Mouse (Mus musculus) heart, postnatal 0 days (tissue): Measurements from ENCODE around the gene Gtsf1l. TPM values are rescaled to one million over a fixed set of nuclear protein-coding genes. Genes with fewer than 3 reads are reported as not detected.

ENCODE experiments used
- ATAC-seq: fragments of 200-750 bp; cut with Nextera tagmentation; 2 replicates; pipeline ENCODE4 v1.8.0; 2017; ENCODE audit warnings: low read depth, moderate number of reproducible peaks, moderate library complexity; ENCODE audit not compliant: insufficient read depth
- DNase-seq: peaks from one replicate; pipeline ENCODE4 v3.0.0-alpha.2; 2016; ENCODE audit warnings: low spot score
- H3K27ac ChIP-seq: fragments of 300-500 bp; sonication (generic); 2 replicates; pipeline ENCODE4 v1.5.1; 2014; ENCODE audit warnings: low read depth, mild to moderate bottlenecking
- H3K27me3 ChIP-seq: fragments of 300-500 bp; sonication (generic); 2 replicates; pipeline ENCODE4 v1.6.1; 2014; ENCODE audit warnings: low read length, mixed read lengths; ENCODE audit not compliant: control insufficient read depth, insufficient read depth
- H3K36me3 ChIP-seq: fragments of 300-500 bp; sonication (generic); replicated peaks from 2 replicates; pipeline ENCODE4 v1.6.1; 2014; ENCODE audit warnings: low read length, mixed read lengths; ENCODE audit not compliant: control insufficient read depth, insufficient read depth
- H3K4me1 ChIP-seq: fragments of 300-500 bp; sonication (generic); 2 replicates; pipeline ENCODE4 v1.6.1; 2014; ENCODE audit warnings: antibody characterized with exemption; ENCODE audit not compliant: control insufficient read depth, insufficient read depth
- H3K4me2 ChIP-seq: fragments of 300-500 bp; sonication (generic); 2 replicates; pipeline ENCODE4 v1.6.1; 2014; ENCODE audit warnings: low read depth, mild to moderate bottlenecking, low read length, moderate library complexity
- H3K4me3 ChIP-seq: fragments of 300-500 bp; sonication (generic); 2 replicates; pipeline ENCODE4 v1.5.1; 2014; ENCODE audit warnings: low read depth, low read length
- H3K9ac ChIP-seq: fragments of 300-500 bp; sonication (generic); replicated peaks from 2 replicates; pipeline ENCODE4 v1.6.1; 2014; ENCODE audit warnings: low read depth, low read length, mixed read lengths
- H3K9me3 ChIP-seq: fragments of 300-500 bp; sonication (generic); replicated peaks from 2 replicates; pipeline ENCODE4 v1.6.1; 2016; ENCODE audit warnings: low read length; ENCODE audit not compliant: control insufficient read depth
- CTCF ChIP-seq: IDR thresholded peaks from 2 replicates; pipeline ENCODE4 v1.5.1; 2016; ENCODE audit warnings: antibody characterized with exemption, control low read depth, low read depth
- EP300 ChIP-seq: IDR thresholded peaks from 2 replicates; pipeline ENCODE4 v1.6.1; 2016; ENCODE audit warnings: antibody characterized with exemption, low read depth
- WGBS: fragments of 180-500 bp; shearing (Covaris S2); extraction: QIAGEN DNeasy Blood & Tissue Kit; methylation state at CpG from one replicate; pipeline ENCODE4 v1.1.7; 2014; 5-methylcytosine and 5-hydroxymethylcytosine counted together
- polyA plus RNA-seq: library from polyadenylated mRNA; unstranded; fragments of >200 nt; fragmentation: Nextera tagmentation; extraction: Ambion mirVana; gene quantifications from 2 replicates; pipeline ENCODE4 v1.2.1, GENCODE M21; 2015
- total RNA-seq: library from RNA; depleted of rRNA; stranded (reverse); fragments of >200 nt; gene quantifications from 2 replicates; pipeline ENCODE4 v1.2.3, GENCODE M21; 2014; ENCODE audit warnings: low replicate concordance

Gene Gtsf1l
- total and polyA plus RNA-seq, 2 experiments from 2014 or later: not detected

GRCm38 (mm10) chr2:163100551-163100950, 12.9 kb upstream of the Gtsf1l start:
- Histone ChIP-seq H3K4me1 (0 out of 2 replicates have a peak, but pooled peaks cover 3% of the 10 kb centered on the region), H3K9me3 (no peaks in the 10 kb centered on the region), H3K9ac (no peak overlapping the region), H3K27ac (no peak overlapping the region), H3K36me3 (no peaks in the 10 kb centered on the region), H3K4me2 (no peak overlapping the region), H3K27me3 (no peaks in the 10 kb centered on the region), H3K4me3 (no peak overlapping the region)
- WGBS: 72% methylated on average over 5 of the region's 5 CpGs
- TF ChIP-seq EP300 (no peak), CTCF (no peak)
- ATAC-seq (no peak), DNase-seq (no peak)

- Histone ChIP-seq H3K4me1 (0 out of 2 replicates have a peak, but pooled peaks cover 3% of the 10 kb centered on the region), H3K9me3 (no peaks in the 10 kb centered on the region), H3K4me3 (no peak overlapping the region), H3K9ac (no peak overlapping the region), H3K4me2 (no peak overlapping the region), H3K36me3 (no peaks in the 10 kb centered on the region), H3K27me3 (no peaks in the 10 kb centered on the region), H3K27ac (no peak overlapping the region)
- no peak for TF ChIP-seq CTCF
- TF ChIP-seq EP300: no peak
- ATAC-seq: no peak
- DNase-seq: no peak
- 34% methylated on average over 8 of the region's 8 CpGs for WGBS
These were observed 12.3 kb upstream of the Gtsf1l start for GRCm38 (mm10) chr2:163099919-163100318.

- Histone ChIP-seq H3K27ac (no peak overlapping the region), H3K4me1 (no peaks in the 10 kb centered on the region), H3K36me3 (no peaks in the 10 kb centered on the region), H3K4me2 (no peak overlapping the region), H3K27me3 (no peaks in the 10 kb centered on the region), H3K4me3 (no peak overlapping the region), H3K9me3 (no peaks in the 10 kb centered on the region), H3K9ac (no peak overlapping the region)
- no peak for TF ChIP-seq EP300
- TF ChIP-seq CTCF: no peak
- WGBS: 50% methylated on average over 3 of the region's 3 CpGs
- DNase-seq (no peak), ATAC-seq (no peak)
These were observed 8.1 kb upstream of the Gtsf1l start for GRCm38 (mm10) chr2:163095784-163096183.

- Histone ChIP-seq H3K9ac (no peak overlapping the region), H3K4me1 (no peaks in the 10 kb centered on the region), H3K9me3 (no peaks in the 10 kb centered on the region), H3K4me3 (no peak overlapping the region), H3K4me2 (no peak overlapping the region), H3K27ac (no peak overlapping the region), H3K27me3 (no peaks in the 10 kb centered on the region), H3K36me3 (no peaks in the 10 kb centered on the region)
- DNase-seq: no peak
- 74% methylated on average over 10 of the region's 10 CpGs for WGBS
- no peak for ATAC-seq
- TF ChIP-seq CTCF (no peak), EP300 (no peak)
These were observed 7.3 kb upstream of the Gtsf1l start for GRCm38 (mm10) chr2:163094909-163095308.

- Histone ChIP-seq H3K4me3 (no peak overlapping the region), H3K4me2 (no peak overlapping the region), H3K4me1 (no peaks in the 10 kb centered on the region), H3K27ac (no peak overlapping the region), H3K9me3 (no peaks in the 10 kb centered on the region), H3K9ac (no peak overlapping the region), H3K27me3 (no peaks in the 10 kb centered on the region), H3K36me3 (no peaks in the 10 kb centered on the region)
- no peak for DNase-seq
- 70% methylated on average over 5 of the region's 5 CpGs for WGBS
- peak; percentile 37; the same call in 1 of the 2 replicates for TF ChIP-seq CTCF
- TF ChIP-seq EP300: no peak
- ATAC-seq: no peak
These were observed 1.9 kb upstream of the Gtsf1l start for GRCm38 (mm10) chr2:163089475-163090123.

GRCm38 (mm10) chr2:163086561-163086960, 1.1 kb downstream of the Gtsf1l start:
- ATAC-seq (no peak), DNase-seq (no peak)
- H3K9ac ChIP-seq: no peak overlapping the region
- WGBS: 46% methylated on average over 8 of the region's 8 CpGs
- H3K36me3 ChIP-seq: no peaks in the 10 kb centered on the region
- H3K27ac ChIP-seq: no peak overlapping the region
- H3K4me2 ChIP-seq: no peak overlapping the region
- no peak overlapping the region for H3K4me3 ChIP-seq
- H3K4me1 ChIP-seq: no peaks in the 10 kb centered on the region
- no peaks in the 10 kb centered on the region for H3K27me3 ChIP-seq
- no peaks in the 10 kb centered on the region for H3K9me3 ChIP-seq
- TF ChIP-seq CTCF: no peak
- TF ChIP-seq EP300: no peak
